Mouse (Mus musculus): ENCODE data around the gene Xrn1. TPM values are rescaled to one million over a fixed set of nuclear protein-coding genes. Genes with fewer than 3 reads are reported as not detected.
A peak's percentile ranks its signal among the peaks of the same experiment; 100 is the strongest.

Gene Xrn1
- total RNA-seq (2012; rRNA removed) (7.1 and 8.1 TPM in 2 replicates), total RNA-seq (2014; rRNA removed) (9.3 and 9.8 TPM in 2 replicates), polyA plus RNA-seq (2012; ENCODE audit: insufficient read length, low read depth) (11.9 and 13.6 TPM in 2 replicates)

DNA sequence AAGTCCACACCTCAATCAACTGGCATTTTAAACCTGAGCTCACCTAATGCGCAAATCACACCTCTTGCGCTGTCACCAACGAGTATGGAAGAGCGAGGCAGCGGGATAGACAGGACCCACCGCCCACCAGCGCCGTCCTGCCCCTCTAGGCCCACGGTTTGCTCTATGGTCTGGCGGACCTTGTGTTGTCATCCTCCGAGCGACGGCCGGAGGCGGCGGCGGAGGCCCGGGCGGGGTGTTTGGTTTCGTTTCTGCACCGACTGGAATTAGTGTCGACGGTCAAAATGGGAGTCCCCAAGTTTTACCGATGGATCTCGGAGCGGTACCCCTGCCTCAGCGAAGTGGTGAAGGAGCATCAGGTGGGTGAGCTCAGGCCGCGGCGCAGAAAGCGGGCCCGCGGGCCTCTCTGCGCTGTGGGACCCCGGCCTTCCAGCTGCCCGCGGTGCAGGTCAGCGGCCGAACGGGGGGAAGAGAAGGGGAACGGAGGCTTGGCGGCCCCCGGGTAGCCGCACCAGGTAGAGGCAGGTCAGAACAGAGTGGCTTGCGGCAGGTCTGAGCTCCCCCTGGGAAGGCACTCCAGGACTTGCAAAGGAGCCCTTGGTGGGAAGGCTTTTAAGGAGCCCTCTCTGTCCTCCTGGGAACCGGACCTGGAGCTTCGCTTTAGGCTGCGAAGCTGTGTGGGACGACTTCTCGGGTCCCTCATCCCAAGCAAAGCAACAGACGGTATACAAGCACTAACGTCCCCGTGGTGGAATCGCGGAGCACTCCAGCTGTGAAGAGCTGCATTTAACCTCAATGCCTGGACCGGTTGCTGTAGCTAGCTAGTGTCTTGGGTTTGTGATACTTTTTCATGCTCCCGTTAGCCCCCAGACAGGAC is at the start of gene Xrn1:
Gene Xrn1 (plus strand): TSS at position 176 of the 877 bp plus-strand sequence.
- DNase-seq (ENCODE audit: extremely low read depth): peak; percentile 90
- peak within 1 kb of the TSS; percentile 42 for H3K27ac ChIP-seq (ENCODE audit: insufficient read depth, low read depth)
- H3K4me2 ChIP-seq (ENCODE audit: insufficient read depth, low read depth, poor library complexity, severe bottlenecking): peak within 1 kb of the TSS; percentile 69
- no peaks in the 10 kb centered on the region for H3K27me3 ChIP-seq (replicated peaks)
- peak within 1 kb of the TSS; percentile 85 to 100 (median 92) for H3K4me3 ChIP-seq (replicated peaks in 1 of 3; ENCODE audit: low read depth in 2 of 3, low read length in 2 of 3, poor library complexity in 1 of 3)
- peak within 1 kb of the TSS; percentile 95 for H3K9ac ChIP-seq (ENCODE audit: insufficient read depth, low read depth)
- in situ Hi-C loops (cut with MboI; ENCODE audit: low pct_ligation_motif_present, low pct_unique_long_range_greater_than_20kb, low sequenced_read_pairs) (no loop called here), dilution Hi-C loops (cut with MboI; ENCODE audit: extremely low pct_ligation_motif_present, extremely low pct_unique_long_range_greater_than_20kb, low sequenced_read_pairs) (no loop called here)
- TF ChIP-seq MYC (IDR thresholded peaks at IDR 0.05; ENCODE audit: low read depth, low read length): no peak
- no peak for TF ChIP-seq ZC3H11A (IDR thresholded peaks at IDR 0.05; ENCODE audit: low read depth, low read length)
- peak; percentile 91 for TF ChIP-seq SIN3A (IDR thresholded peaks at IDR 0.05; ENCODE audit: low read length)
- no peak for TF ChIP-seq MAFK (IDR thresholded peaks at IDR 0.05; ENCODE audit: insufficient replicate concordance, low read length)
- TF ChIP-seq NELFE (IDR thresholded peaks at IDR 0.05; ENCODE audit: low read depth, low read length): peak; percentile 69
- TF ChIP-seq ETS1 (conservative IDR thresholded peaks at IDR 0.05; ENCODE audit: low read depth, low read length): peak; percentile 56; the same call in 1 of the 2 replicates
- TF ChIP-seq UBTF (IDR thresholded peaks at IDR 0.05; ENCODE audit: low read depth, low read length): no peak
- no peak for TF ChIP-seq RCOR1 (conservative IDR thresholded peaks at IDR 0.05; ENCODE audit: low read depth, low read length)
- no peak for TF ChIP-seq POLR2AphosphoS2 (IDR thresholded peaks at IDR 0.05; ENCODE audit: low read depth, low read length)
- TF ChIP-seq MAX (IDR thresholded peaks at IDR 0.05; ENCODE audit: low read length): peak; percentile 65; the same call in 1 of the 2 replicates
- TF ChIP-seq MEF2A (IDR thresholded peaks at IDR 0.05; ENCODE audit: borderline replicate concordance, low read depth, low read length): peak; percentile 69
- TF ChIP-seq CTCF (conservative IDR thresholded peaks at IDR 0.05 in 1 of 2, IDR thresholded peaks at IDR 0.05 in 1 of 2; ENCODE audit: low read depth in 2 of 2, low read length in 2 of 2): no peak
- peak; percentile 56 for TF ChIP-seq ELF1 (IDR thresholded peaks at IDR 0.05; ENCODE audit: low read depth, low read length)
- no peak for TF ChIP-seq ZKSCAN1 (IDR thresholded peaks at IDR 0.05; ENCODE audit: borderline replicate concordance, low read depth, low read length)
- peak; percentile 76 for TF ChIP-seq IRF4 (IDR thresholded peaks at IDR 0.05; ENCODE audit: low read depth, low read length)
- no peak for TF ChIP-seq CHD2 (IDR thresholded peaks at IDR 0.05; ENCODE audit: low read length)
- no peak for TF ChIP-seq JUND (conservative IDR thresholded peaks at IDR 0.05; ENCODE audit: low read depth, low read length)
- TF ChIP-seq BHLHE40 (IDR thresholded peaks at IDR 0.05; ENCODE audit: low read depth, low read length): no peak
- TF ChIP-seq HCFC1 (IDR thresholded peaks at IDR 0.05; ENCODE audit: low read depth, low read length): peak; percentile 88
- peak; percentile 80 for TF ChIP-seq GABPA (IDR thresholded peaks at IDR 0.05; ENCODE audit: insufficient replicate concordance, low read depth, low read length)
- TF ChIP-seq ZMIZ1 (IDR thresholded peaks at IDR 0.05; ENCODE audit: low read depth, low read length): peak; percentile 76
- no peak for TF ChIP-seq E2F4 (IDR thresholded peaks at IDR 0.05; ENCODE audit: insufficient replicate concordance, low read depth, low read length)
- no peak for TF ChIP-seq EP300 (IDR thresholded peaks at IDR 0.05; ENCODE audit: low read length)
- TF ChIP-seq KAT2A (IDR thresholded peaks at IDR 0.05; ENCODE audit: insufficient replicate concordance, low read length): 0 out of 2 replicates have a peak, but pooled peaks have one; percentile 68
- TF ChIP-seq ZNF384 (IDR thresholded peaks at IDR 0.05; ENCODE audit: low read depth, low read length): no peak
- TF ChIP-seq MAZ (IDR thresholded peaks at IDR 0.05; ENCODE audit: low read depth, low read length): peak; percentile 43; the same call in 1 of the 2 replicates
- TF ChIP-seq MXI1 (IDR thresholded peaks at IDR 0.05; ENCODE audit: low read depth, low read length): peak; percentile 85
- peak; percentile 66 for TF ChIP-seq POLR2A (IDR thresholded peaks at IDR 0.05; ENCODE audit: low read depth, low read length)
- TF ChIP-seq PAX5 (IDR thresholded peaks at IDR 0.05; ENCODE audit: low read length): no peak
- TF ChIP-seq CHD1 (IDR thresholded peaks at IDR 0.05; ENCODE audit: low read depth, low read length): no peak
- peak; percentile 50 for TF ChIP-seq NRF1 (IDR thresholded peaks at IDR 0.05; ENCODE audit: low read depth, low read length)
- no peak for TF ChIP-seq SMC3 (IDR thresholded peaks at IDR 0.05; ENCODE audit: low read depth, low read length)
- TF ChIP-seq TCF12 (IDR thresholded peaks at IDR 0.05; ENCODE audit: low read depth, low read length): peak; percentile 87
- no peak for TF ChIP-seq RAD21 (IDR thresholded peaks at IDR 0.05; ENCODE audit: low read depth, low read length)
- TF ChIP-seq USF1 (IDR thresholded peaks at IDR 0.05; ENCODE audit: low read depth, low read length): no peak
- no peak for TF ChIP-seq USF2 (conservative IDR thresholded peaks at IDR 0.05; ENCODE audit: low read depth, low read length)
- peak; percentile 74 for TF ChIP-seq TBP (conservative IDR thresholded peaks at IDR 0.05; ENCODE audit: low read depth, low read length)
- TF ChIP-seq JUN (IDR thresholded peaks at IDR 0.05; ENCODE audit: insufficient read depth, low read depth, low read length): no peak
- peaks cover 3 to 39% of the 10 kb centered on the region in 2 experiments for H3K36me3 ChIP-seq (replicated peaks in 1 of 2; ENCODE audit: control insufficient read depth in 1 of 2, insufficient read depth in 1 of 2, low read length in 1 of 2)
- no peaks in the 10 kb centered on the region for H3K9me3 ChIP-seq (replicated peaks; ENCODE audit: low read length)
- H3K79me2 ChIP-seq (replicated peaks; ENCODE audit: control insufficient read depth, extremely low read depth, insufficient read depth, poor library complexity, severe bottlenecking): peaks cover 21% of the 10 kb centered on the region; the same call in 1 of the 2 replicates
- H3K4me1 ChIP-seq (ENCODE audit: control insufficient read depth in 1 of 2, insufficient read depth in 2 of 2): peaks cover 0 to 14% of the 10 kb centered on the region in 2 experiments; a peak in 2 of 4 replicates
